Mouse (Mus musculus) CH12.LX (cell line): Measurements from ENCODE around the gene Spn.

Experiments used
- CHD1 ChIP-seq: IDR thresholded peaks from 2 replicates; pipeline ENCODE4 v1.6.1; 2012; ENCODE audit warnings: low read depth, low read length, improper control_type of control experiment, inconsistent platforms
- CTCF ChIP-seq, 2 experiments: IDR thresholded peaks in 1 of 2; conservative IDR thresholded peaks in 1 of 2; 2 replicates each; pipeline ENCODE4 v1.5.1; 2011 to 2012; ENCODE audit warnings: low read depth in 2 of 2, low read length in 2 of 2, improper control_type of control experiment in 1 of 2, inconsistent platforms in 1 of 2, mild to moderate bottlenecking in 1 of 2, moderate library complexity in 1 of 2
- ELF1 ChIP-seq: IDR thresholded peaks from 2 replicates; pipeline ENCODE4 v1.6.1; 2014; ENCODE audit warnings: low read depth, mild to moderate bottlenecking, inconsistent platforms, low read length, improper control_type of control experiment
- ETS1 ChIP-seq: conservative IDR thresholded peaks from 2 replicates; pipeline ENCODE4 v1.6.1; 2012; ENCODE audit warnings: low read depth, mild to moderate bottlenecking, inconsistent platforms, low read length, improper control_type of control experiment, moderate library complexity
- GABPA ChIP-seq: IDR thresholded peaks from 2 replicates; pipeline ENCODE4 v1.6.1; 2012; ENCODE audit warnings: low read depth, low read length, improper control_type of control experiment, inconsistent platforms; ENCODE audit not compliant: insufficient replicate concordance
- PAX5 ChIP-seq: IDR thresholded peaks from 2 replicates; pipeline ENCODE4 v1.6.1; 2012; ENCODE audit warnings: low read length, inconsistent platforms, mixed read lengths
- POLR2A ChIP-seq: IDR thresholded peaks from 2 replicates; pipeline ENCODE4 v1.6.1; 2011; ENCODE audit warnings: low read depth, mild to moderate bottlenecking, improper control_type of control experiment, low read length
- TCF12 ChIP-seq: IDR thresholded peaks from 2 replicates; pipeline ENCODE4 v1.6.1; 2014; ENCODE audit warnings: low read depth, mild to moderate bottlenecking, inconsistent platforms, low read length, improper control_type of control experiment
- USF2 ChIP-seq: conservative IDR thresholded peaks from 2 replicates; pipeline ENCODE4 v1.6.1; 2011; ENCODE audit warnings: low read depth, low read length, improper control_type of control experiment
- ZC3H11A ChIP-seq: IDR thresholded peaks from 2 replicates; pipeline ENCODE4 v1.6.1; 2012; ENCODE audit warnings: low read depth, mild to moderate bottlenecking, inconsistent platforms, low read length, improper control_type of control experiment

- TF ChIP-seq CTCF (conservative IDR thresholded peaks at IDR 0.05 in 1 of 2, IDR thresholded peaks at IDR 0.05 in 1 of 2; ENCODE audit: low read depth in 2 of 2, low read length in 2 of 2) (no peak), TCF12 (no peak), POLR2A (no peak), ETS1 (no peak), GABPA (no peak), ZC3H11A (no peak), ELF1 (no peak), CHD1 (no peak), PAX5 (no peak), USF2 (no peak)
These were observed 38.1 kb downstream of the Spn start for GRCm38 (mm10) chr7:127099528-127099927.
